Mouse (Mus musculus) midbrain, embryonic 15.5 days (tissue): Measurements from ENCODE around the gene Trim62. TPM values are rescaled to one million over a fixed set of nuclear protein-coding genes. Genes with fewer than 3 reads are reported as not detected.

Experiments used
- ATAC-seq: fragments of 200-750 bp; cut with Nextera tagmentation; replicated peaks from 2 replicates; pipeline ENCODE4 v1.8.0; 2017; ENCODE audit warnings: moderate TSS enrichment
- H3K27ac ChIP-seq: fragments of 300-500 bp; sonication (generic); 2 replicates; pipeline ENCODE4 v1.5.1; 2015; ENCODE audit warnings: mild to moderate bottlenecking, inconsistent platforms
- H3K27me3 ChIP-seq: fragments of 300-500 bp; sonication (generic); replicated peaks from 2 replicates; pipeline ENCODE4 v1.6.1; 2015; ENCODE audit warnings: inconsistent platforms
- H3K36me3 ChIP-seq: fragments of 300-500 bp; sonication (generic); replicated peaks from 2 replicates; pipeline ENCODE4 v1.6.1; 2015; ENCODE audit warnings: inconsistent platforms
- H3K4me1 ChIP-seq: fragments of 300-500 bp; sonication (generic); 2 replicates; pipeline ENCODE4 v1.6.1; 2015; ENCODE audit warnings: inconsistent platforms
- H3K4me2 ChIP-seq: fragments of 300-500 bp; sonication (generic); 2 replicates; pipeline ENCODE4 v1.6.1; 2015; ENCODE audit warnings: inconsistent platforms, mild to moderate bottlenecking, moderate library complexity
- H3K4me3 ChIP-seq: fragments of 300-500 bp; sonication (generic); 2 replicates; pipeline ENCODE4 v1.5.1; 2015; ENCODE audit warnings: mild to moderate bottlenecking, inconsistent platforms
- H3K9ac ChIP-seq: fragments of 300-500 bp; sonication (generic); 2 replicates; pipeline ENCODE4 v1.6.1; 2015; ENCODE audit warnings: mild to moderate bottlenecking, inconsistent platforms
- H3K9me3 ChIP-seq: fragments of 300-500 bp; sonication (generic); 2 replicates; pipeline ENCODE4 v1.6.1; 2016; ENCODE audit warnings: inconsistent platforms
- WGBS: fragments of 180-500 bp; shearing (Covaris S2); methylation state at CpG from one replicate; pipeline ENCODE4 v1.1.7; 2015; ENCODE audit warnings: mixed read lengths; 5-methylcytosine and 5-hydroxymethylcytosine counted together
- polyA plus RNA-seq: library from polyadenylated mRNA; unstranded; fragments of >200 nt; fragmentation: Nextera tagmentation; extraction: Ambion mirVana; gene quantifications from 2 replicates; pipeline ENCODE4 v1.2.1, GENCODE M21; 2015

Gene Trim62
- polyA plus RNA-seq, 1 experiment from 2014 or later = 21.5 TPM

DNA sequence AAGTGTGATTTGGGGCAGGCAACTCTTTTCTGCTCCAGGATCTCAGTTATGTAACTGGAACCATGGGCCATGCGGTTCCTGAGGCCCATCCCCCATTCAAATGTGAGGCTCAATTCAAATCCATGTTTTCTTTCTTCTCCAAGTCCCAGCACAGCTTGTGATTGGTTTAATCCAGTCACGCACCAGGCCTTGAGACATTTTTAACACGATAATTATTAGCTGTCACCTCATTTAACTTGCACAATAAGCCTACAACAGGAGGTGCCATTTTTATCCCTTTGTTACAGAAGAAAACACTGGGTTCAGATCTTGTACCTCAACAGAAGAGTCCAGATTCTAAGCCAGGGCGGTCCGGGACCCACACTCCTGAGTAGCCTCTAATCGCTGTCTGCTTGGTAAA is 34.4 kb downstream of the Trim62 start:
- 67% methylated on average over 6 of the region's 6 CpGs for WGBS
- Histone ChIP-seq H3K4me3 (no peak overlapping the region), H3K36me3 (no peaks in the 10 kb centered on the region), H3K4me1 (no peaks in the 10 kb centered on the region), H3K9me3 (no peaks in the 10 kb centered on the region), H3K27ac (no peak overlapping the region), H3K4me2 (no peak overlapping the region), H3K9ac (no peak overlapping the region), H3K27me3 (peaks cover 4% of the 10 kb centered on the region)
- ATAC-seq = no peak

GRCm38 (mm10) chr4:128918187-128918586 is 34.8 kb downstream of the Trim62 start:
- Histone ChIP-seq H3K27ac (no peak overlapping the region), H3K36me3 (no peaks in the 10 kb centered on the region), H3K4me3 (no peak overlapping the region), H3K9ac (no peak overlapping the region), H3K9me3 (no peaks in the 10 kb centered on the region), H3K4me1 (no peaks in the 10 kb centered on the region), H3K27me3 (peaks cover 9% of the 10 kb centered on the region), H3K4me2 (no peak overlapping the region)
- WGBS = 68% methylated on average over 3 of the region's 3 CpGs
- ATAC-seq = no peak

GRCm38 (mm10) chr4:128919106-128919505 is 35.7 kb downstream of the Trim62 start:
- Histone ChIP-seq H3K27ac (no peak overlapping the region), H3K4me2 (no peak overlapping the region), H3K4me3 (no peak overlapping the region), H3K9me3 (no peaks in the 10 kb centered on the region), H3K36me3 (no peaks in the 10 kb centered on the region), H3K27me3 (peaks cover 16% of the 10 kb centered on the region), H3K9ac (no peak overlapping the region), H3K4me1 (no peaks in the 10 kb centered on the region)
- no peak for ATAC-seq
- 33% methylated on average over 10 of the region's 10 CpGs for WGBS

DNA sequence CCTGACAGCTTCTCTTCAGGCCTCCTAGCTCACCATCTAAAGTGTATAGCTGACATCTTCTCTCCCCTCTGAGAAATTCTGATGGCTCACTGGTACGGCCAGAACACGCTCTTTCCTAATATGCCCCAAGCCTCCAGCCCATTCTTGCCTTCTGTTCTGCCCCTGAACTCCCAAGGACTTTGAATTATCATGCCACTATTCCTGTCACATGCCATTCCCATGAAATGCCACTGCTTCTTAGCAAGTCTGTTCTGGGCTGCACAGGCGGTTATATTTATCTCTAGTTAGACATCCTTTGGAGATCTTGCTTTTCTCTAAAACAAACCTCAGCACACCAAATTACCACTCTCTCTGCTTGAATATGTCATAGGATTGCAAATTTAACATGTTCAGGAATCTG is 40.2 kb downstream of the Trim62 start:
- Histone ChIP-seq H3K9ac (no peak overlapping the region), H3K27me3 (peaks cover 16% of the 10 kb centered on the region), H3K4me1 (peaks cover 11% of the 10 kb centered on the region), H3K4me3 (no peak overlapping the region), H3K36me3 (no peaks in the 10 kb centered on the region), H3K4me2 (no peak overlapping the region), H3K9me3 (no peaks in the 10 kb centered on the region), H3K27ac (no peak overlapping the region)
- ATAC-seq = no peak
- 94% methylated on average over 3 of the region's 3 CpGs for WGBS

DNA sequence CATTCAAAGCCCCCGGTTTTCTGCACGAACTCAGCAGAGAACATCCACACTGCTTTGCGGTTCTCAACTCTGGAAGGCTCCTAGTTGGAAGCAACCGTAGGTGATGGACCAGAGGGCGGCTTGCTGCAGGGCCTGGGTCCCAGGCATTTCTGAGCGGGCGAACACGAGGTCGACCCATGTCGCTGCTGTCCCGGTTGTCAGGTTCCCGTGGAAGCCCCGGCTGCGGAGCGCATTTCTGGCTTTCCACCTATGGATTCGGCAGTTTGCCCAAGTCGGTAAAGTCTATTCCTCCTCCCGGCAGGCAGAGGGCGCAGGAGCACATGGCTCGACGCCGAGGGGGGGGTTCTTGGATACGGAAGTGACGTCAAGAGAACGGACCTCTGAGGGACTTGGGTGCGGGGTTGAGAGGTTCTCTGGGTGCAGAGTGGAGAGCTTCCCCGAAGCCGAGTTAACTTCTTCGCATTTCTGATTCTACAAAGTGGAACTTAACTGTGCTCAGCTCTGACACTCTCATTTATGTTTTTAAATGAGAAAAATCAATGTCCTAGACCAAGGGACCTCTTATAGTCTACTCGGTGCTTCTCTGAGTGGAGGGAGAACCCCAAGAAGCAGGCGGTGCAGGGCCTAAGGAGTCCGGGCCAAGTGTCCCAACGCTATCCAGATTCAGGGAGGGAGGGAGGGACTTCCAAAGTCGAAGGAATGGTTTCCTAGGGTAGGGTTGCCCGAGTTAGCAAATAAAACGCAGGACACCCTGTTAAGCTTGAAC is 41.6 kb downstream of the Trim62 start:
- 12% methylated on average over 36 of the region's 36 CpGs for WGBS
- peak overlapping the region; percentile 42 for H3K4me3 ChIP-seq
- peak; percentile 88 for ATAC-seq
- H3K27ac ChIP-seq = peak overlapping the region; percentile 56; the same call in 1 of the 2 replicates
- peak overlapping the region; percentile 54 for H3K9ac ChIP-seq
- H3K27me3 ChIP-seq = peaks cover 16% of the 10 kb centered on the region
- peak overlapping the region; percentile 81 for H3K4me2 ChIP-seq
- no peaks in the 10 kb centered on the region for H3K36me3 ChIP-seq
- H3K4me1 ChIP-seq = peaks cover 11% of the 10 kb centered on the region
- H3K9me3 ChIP-seq = no peaks in the 10 kb centered on the region

DNA sequence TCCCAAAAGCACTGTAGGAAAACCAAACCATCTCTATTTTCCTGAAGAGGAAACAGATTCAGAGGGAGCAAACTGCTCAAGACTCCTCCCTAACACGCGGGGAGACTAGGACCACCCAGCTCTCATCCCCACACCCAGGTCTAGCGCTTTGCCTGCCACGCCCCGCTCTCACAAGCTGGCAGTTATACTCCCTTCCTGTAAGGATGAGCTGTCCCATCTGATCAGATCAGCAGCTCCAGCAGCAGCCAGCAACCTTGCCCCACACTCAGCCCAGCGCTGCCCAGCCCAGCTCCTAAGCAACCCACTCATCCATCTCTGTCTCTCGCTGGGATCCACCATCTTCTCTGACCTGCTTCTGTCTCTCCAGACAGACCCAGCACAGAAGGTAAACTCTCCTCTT is 49.4 kb downstream of the Trim62 start:
- Histone ChIP-seq H3K4me1 (no peaks in the 10 kb centered on the region), H3K36me3 (no peaks in the 10 kb centered on the region), H3K27ac (no peak overlapping the region), H3K4me3 (no peak overlapping the region), H3K27me3 (no peaks in the 10 kb centered on the region), H3K9me3 (no peaks in the 10 kb centered on the region), H3K9ac (no peak overlapping the region), H3K4me2 (no peak overlapping the region)
- no peak for ATAC-seq
- 79% methylated on average over 7 of the region's 7 CpGs for WGBS

GRCm38 (mm10) chr4:128935595-128935994 is 52.2 kb downstream of the Trim62 start:
- Histone ChIP-seq H3K36me3 (no peaks in the 10 kb centered on the region), H3K9me3 (no peaks in the 10 kb centered on the region), H3K27me3 (no peaks in the 10 kb centered on the region), H3K9ac (no peak overlapping the region), H3K27ac (no peak overlapping the region), H3K4me2 (no peak overlapping the region), H3K4me1 (no peaks in the 10 kb centered on the region), H3K4me3 (no peak overlapping the region)
- ATAC-seq = no peak
- WGBS = 74% methylated on average over 5 of the region's 5 CpGs

DNA sequence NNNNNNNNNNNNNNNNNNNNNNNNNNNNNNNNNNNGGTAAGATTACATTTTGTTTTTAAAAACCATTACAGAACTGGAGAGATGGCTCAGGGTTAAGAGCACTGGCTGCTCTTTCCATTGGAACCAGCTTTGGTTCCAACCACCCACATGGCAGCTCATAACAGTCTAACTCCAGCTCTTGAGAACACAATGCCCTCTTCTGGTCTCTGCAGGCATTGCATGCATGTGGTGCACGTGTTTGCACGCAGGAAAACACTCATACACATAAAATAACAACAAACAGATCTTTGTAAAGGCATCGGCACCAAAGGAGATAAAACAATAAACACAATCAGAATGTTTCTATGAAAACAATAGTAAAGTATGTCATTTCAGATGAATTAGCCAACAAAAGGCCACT is 59.0 kb downstream of the Trim62 start:
- Histone ChIP-seq H3K4me1 (0 out of 2 replicates have a peak, but pooled peaks cover 2% of the 10 kb centered on the region), H3K4me3 (no peak overlapping the region), H3K27ac (no peak overlapping the region), H3K27me3 (no peaks in the 10 kb centered on the region), H3K9me3 (no peaks in the 10 kb centered on the region), H3K36me3 (no peaks in the 10 kb centered on the region), H3K4me2 (no peak overlapping the region), H3K9ac (no peak overlapping the region)
- WGBS = 51% methylated on average over 3 of the region's 3 CpGs
- no peak for ATAC-seq

DNA sequence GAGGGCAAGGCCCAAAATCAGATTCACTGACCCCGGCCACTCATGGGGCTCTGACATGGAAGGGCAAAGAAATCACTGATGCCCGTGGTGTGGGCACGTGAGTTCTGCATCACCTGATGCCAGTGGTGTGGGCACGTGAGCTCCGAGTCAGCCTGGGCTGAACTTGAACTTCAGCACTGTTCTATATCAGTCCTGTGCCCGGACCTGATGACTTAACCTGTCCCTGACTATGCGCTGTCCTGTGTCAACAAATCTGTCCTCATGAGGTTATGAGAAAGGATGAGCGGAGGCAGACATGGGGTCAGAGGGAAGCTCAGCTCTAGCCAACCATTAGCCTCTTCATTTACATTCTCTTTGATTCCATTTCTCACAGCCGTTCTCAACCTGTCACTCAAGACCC is 63.4 kb downstream of the Trim62 start:
- H3K4me3 ChIP-seq = no peak overlapping the region
- no peak for ATAC-seq
- WGBS = 73% methylated on average over 9 of the region's 9 CpGs
- H3K27ac ChIP-seq = no peak overlapping the region
- 0 out of 2 replicates have a peak, but pooled peaks cover 4% of the 10 kb centered on the region for H3K4me1 ChIP-seq
- H3K9ac ChIP-seq = no peak overlapping the region
- no peak overlapping the region for H3K4me2 ChIP-seq
- H3K36me3 ChIP-seq = no peaks in the 10 kb centered on the region
- H3K27me3 ChIP-seq = no peaks in the 10 kb centered on the region
- H3K9me3 ChIP-seq = no peaks in the 10 kb centered on the region

DNA sequence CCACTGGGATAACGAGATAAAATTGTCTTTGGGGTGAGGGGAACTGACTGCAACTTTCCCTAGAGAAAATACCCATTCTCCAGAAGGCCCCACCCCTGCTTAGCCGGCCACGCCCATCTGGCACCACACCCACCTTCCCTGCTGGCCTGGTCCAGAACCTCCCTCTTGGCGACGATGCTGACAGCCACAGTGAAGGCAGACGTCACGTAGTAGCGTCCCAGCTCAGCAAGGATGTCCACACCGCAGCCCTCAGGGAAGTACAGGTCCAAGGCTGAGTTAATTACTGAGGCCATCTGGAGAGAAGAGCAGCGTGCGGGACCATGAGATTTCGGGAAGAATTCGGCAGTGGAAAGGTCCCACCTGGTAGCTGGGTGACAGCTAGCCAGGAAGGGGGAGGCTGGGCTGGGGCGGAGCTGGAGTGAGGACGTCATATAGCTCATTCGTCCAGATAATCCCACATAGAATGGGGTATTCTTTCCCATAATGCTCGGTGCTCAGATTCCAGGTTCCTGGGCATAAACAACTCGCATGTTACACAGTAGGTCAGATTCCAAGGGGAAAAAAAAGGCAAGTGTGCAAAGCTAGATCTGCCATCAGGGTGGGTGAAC is 64.0 kb downstream of the Trim62 start:
- WGBS = 19% methylated on average over 18 of the region's 18 CpGs
- Histone ChIP-seq H3K4me3 (peak overlapping the region; percentile 17), H3K4me1 (0 out of 2 replicates have a peak, but pooled peaks cover 4% of the 10 kb centered on the region), H3K9ac (peak overlapping the region; percentile 4; the same call in 1 of the 2 replicates), H3K27ac (no peak overlapping the region), H3K9me3 (no peaks in the 10 kb centered on the region), H3K36me3 (no peaks in the 10 kb centered on the region), H3K4me2 (peak overlapping the region; percentile 19), H3K27me3 (no peaks in the 10 kb centered on the region)
- ATAC-seq = no peak

DNA sequence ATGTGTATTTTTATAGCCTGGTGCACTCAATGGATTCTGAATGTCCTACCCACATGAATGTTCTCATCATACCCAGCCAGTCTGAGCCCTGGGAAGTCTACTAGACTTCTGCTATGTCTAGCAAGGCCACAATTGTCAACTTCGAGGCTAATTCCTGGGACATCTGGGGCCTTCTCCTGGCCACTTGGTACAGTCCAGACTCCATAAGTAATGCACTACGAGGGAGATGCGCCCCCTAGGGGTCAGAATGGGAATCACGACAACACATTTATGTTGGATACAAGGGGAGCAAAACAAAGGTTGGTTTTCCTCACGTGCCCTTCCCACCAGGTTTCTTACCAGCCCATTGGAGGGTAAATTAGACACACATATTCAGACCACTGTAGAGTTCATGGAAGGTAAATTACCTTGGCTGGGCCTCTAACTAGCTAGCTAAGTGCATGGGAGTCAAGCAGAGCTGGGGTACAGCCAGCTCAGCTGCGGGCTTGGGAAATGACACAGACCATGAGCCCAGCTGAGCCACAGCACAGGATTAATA is 64.8 kb downstream of the Trim62 start:
- Histone ChIP-seq H3K4me3 (no peak overlapping the region), H3K9me3 (no peaks in the 10 kb centered on the region), H3K27ac (no peak overlapping the region), H3K4me2 (no peak overlapping the region), H3K4me1 (0 out of 2 replicates have a peak, but pooled peaks cover 4% of the 10 kb centered on the region), H3K27me3 (no peaks in the 10 kb centered on the region), H3K36me3 (no peaks in the 10 kb centered on the region), H3K9ac (no peak overlapping the region)
- 25% methylated on average over 6 of the region's 6 CpGs for WGBS
- ATAC-seq = no peak

- Histone ChIP-seq H3K9ac (no peak overlapping the region), H3K9me3 (no peaks in the 10 kb centered on the region), H3K4me2 (no peak overlapping the region), H3K27me3 (no peaks in the 10 kb centered on the region), H3K4me1 (0 out of 2 replicates have a peak, but pooled peaks cover 4% of the 10 kb centered on the region), H3K27ac (no peak overlapping the region), H3K4me3 (no peak overlapping the region), H3K36me3 (no peaks in the 10 kb centered on the region)
- WGBS = 50% methylated on average over 15 of the region's 15 CpGs
- no peak for ATAC-seq
Observed at GRCm38 (mm10) chr4:128949470-128950005, 66.2 kb downstream of the Trim62 start.
